Mouse (Mus musculus): ENCODE measurements at regions not wholly inside any gene's neighbourhood (a gene's known extent, or its start where the extent isn't known, plus 50 kb on each side); places are given as distances from the start of the nearest gene placed in this dataset.

DNA sequence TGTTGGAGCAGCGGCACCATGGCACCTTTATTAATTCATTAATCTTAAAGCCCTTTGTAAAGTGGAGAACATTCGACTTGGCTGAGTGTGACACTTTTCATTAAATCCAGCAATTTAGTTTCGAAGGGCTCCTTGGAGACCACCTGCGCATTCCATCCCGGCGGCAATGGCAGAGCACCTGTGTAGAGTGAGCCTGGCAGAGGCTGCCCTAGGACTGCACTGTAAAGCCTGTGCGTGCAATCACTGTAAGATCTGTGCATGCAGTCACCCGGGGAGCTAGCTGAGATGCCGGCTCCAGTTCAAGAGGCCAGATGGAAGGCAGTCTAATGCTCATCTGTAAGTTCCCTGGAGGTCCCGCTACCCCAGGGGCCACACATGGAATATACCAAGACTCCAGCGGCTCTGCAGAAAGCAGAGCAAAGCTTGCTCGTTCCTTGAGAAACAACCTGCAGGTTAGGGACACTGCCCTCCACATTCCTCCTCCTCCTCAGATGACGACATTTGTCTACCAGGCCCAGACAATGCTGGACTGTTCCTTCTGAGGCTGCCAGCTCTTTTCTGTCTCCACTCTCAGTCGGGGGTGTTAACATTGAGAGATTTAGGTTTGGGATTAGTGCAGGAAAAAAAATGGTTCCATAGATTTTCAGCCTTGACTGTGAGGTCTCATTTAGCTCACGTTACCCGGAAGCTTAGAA lies 65.2 kb upstream of the Mkln1 start:
- Histone ChIP-seq H3K4me3 (ENCODE audit: low read length) (no peak overlapping the region), H3K9ac (ENCODE audit: low read length) (no peak overlapping the region), H3K27me3 (ENCODE audit: control insufficient read depth, insufficient read depth, low read length) (no peaks in the 10 kb centered on the region), H3K36me3 (ENCODE audit: control insufficient read depth, insufficient read depth) (no peaks in the 10 kb centered on the region), H3K4me2 (ENCODE audit: low read depth, low read length) (no peak overlapping the region), H3K4me1 (ENCODE audit: control insufficient read depth, insufficient read depth, low read length) (no peaks in the 10 kb centered on the region), H3K9me3 (replicated peaks; ENCODE audit: control insufficient read depth, low read length) (no peaks in the 10 kb centered on the region), H3K27ac (ENCODE audit: low read length) (no peak overlapping the region)
- no peak for ATAC-seq (replicated peaks; ENCODE audit: extremely low read depth, insufficient read depth, low FRiP score)
- 72% methylated on average over 16 of the region's 16 CpGs for WGBS

DNA sequence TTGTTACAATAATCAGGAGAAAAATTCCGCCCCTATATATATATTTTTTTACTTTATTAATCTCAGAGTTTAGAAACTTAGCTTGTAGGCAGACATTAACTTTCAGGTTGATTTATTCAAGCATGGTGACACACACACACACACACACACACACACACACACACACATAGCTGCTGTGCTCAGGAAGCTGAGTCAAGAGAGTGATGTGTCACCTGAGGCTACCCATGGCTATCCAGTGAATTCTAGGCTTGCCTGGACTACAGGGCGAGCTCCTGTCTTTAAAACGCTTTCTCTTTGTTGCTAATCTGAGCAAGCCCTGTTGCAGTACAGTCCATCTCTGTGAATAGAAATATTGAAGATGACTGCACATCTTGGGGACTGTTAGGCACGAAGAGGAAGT lies 64.4 kb upstream of the Mkln1 start:
- Histone ChIP-seq H3K4me3 (ENCODE audit: low read length) (no peak overlapping the region), H3K36me3 (ENCODE audit: control insufficient read depth, insufficient read depth) (no peaks in the 10 kb centered on the region), H3K4me1 (ENCODE audit: control insufficient read depth, insufficient read depth, low read length) (no peaks in the 10 kb centered on the region), H3K9me3 (replicated peaks; ENCODE audit: control insufficient read depth, low read length) (no peaks in the 10 kb centered on the region), H3K4me2 (ENCODE audit: low read depth, low read length) (no peak overlapping the region), H3K9ac (ENCODE audit: low read length) (no peak overlapping the region), H3K27ac (ENCODE audit: low read length) (no peak overlapping the region), H3K27me3 (ENCODE audit: control insufficient read depth, insufficient read depth, low read length) (no peaks in the 10 kb centered on the region)
- WGBS, result 74% methylated on average over 4 of the region's 4 CpGs
- ATAC-seq (replicated peaks; ENCODE audit: extremely low read depth, insufficient read depth, low FRiP score), result no peak

DNA sequence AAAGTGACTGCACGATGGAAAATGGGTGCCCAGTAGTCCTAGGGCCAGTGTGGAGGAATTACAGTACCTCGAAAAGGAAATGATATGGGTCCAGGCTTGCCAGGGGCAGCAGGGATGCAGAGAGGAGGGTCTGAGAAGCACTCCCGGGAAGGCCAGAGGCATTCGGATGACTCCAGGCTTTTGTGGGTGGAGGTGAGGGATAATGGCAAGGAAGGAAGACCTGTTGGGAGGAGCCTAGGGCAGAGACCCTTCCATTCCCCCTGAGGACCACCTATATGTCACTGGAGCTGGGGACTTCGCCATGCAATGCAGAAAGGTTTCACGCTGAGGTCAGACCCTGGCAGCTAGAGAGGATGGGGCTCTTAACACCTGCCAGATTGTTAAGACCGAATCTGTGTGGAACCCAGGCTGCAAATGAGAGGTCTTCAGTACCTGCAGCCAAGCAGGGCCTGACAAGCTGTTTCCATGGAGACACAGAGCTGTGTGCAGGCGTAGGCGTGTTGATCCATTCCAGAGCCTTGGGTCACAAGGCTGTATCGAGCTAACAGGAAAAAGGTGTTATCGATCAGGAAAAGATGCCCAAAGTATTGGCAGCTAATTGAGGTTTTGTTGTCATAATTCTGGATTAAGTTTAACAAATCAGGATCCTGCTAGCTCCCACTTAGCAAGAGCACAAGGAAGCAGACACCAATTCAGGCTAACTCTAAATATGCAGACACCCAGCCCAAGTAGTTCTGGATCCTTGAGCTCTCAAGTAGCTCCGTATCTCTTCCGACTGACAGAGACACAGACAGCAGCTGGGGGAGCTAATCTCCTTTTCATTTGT lies 59.2 kb upstream of the Mkln1 start:
- H3K9ac ChIP-seq (ENCODE audit: low read length), result no peak overlapping the region
- no peaks in the 10 kb centered on the region for H3K9me3 ChIP-seq (replicated peaks; ENCODE audit: control insufficient read depth, low read length)
- whole genome bisulfite sequencing, result 39% methylated on average over 13 of the region's 13 CpGs
- no peaks in the 10 kb centered on the region for H3K36me3 ChIP-seq (ENCODE audit: control insufficient read depth, insufficient read depth)
- H3K4me3 ChIP-seq (ENCODE audit: low read length), result no peak overlapping the region
- ATAC-seq (replicated peaks; ENCODE audit: extremely low read depth, insufficient read depth, low FRiP score), result no peak
- no peak overlapping the region for H3K27ac ChIP-seq (ENCODE audit: low read length)
- no peak overlapping the region for H3K4me2 ChIP-seq (ENCODE audit: low read depth, low read length)
- H3K4me1 ChIP-seq (ENCODE audit: control insufficient read depth, insufficient read depth, low read length), result peaks cover 9% of the 10 kb centered on the region; the same call in 1 of the 2 replicates
- H3K27me3 ChIP-seq (ENCODE audit: control insufficient read depth, insufficient read depth, low read length), result no peaks in the 10 kb centered on the region

DNA sequence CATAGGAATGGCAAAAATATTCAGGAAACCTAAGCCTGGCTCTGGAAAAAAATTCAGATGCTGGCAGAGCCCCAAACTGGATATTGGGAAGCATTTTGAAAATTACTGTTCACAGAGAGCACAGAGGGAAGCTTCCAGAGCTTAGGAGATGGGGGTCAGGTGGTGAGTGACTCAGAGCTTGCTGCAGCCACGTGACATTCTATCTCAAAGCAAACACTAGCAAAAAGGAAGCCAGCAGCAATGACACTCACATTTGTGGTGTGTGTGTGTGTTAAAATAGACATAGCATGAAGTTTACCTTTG lies 58.6 kb upstream of the Mkln1 start:
- H3K9me3 ChIP-seq (replicated peaks; ENCODE audit: control insufficient read depth, low read length), result no peaks in the 10 kb centered on the region
- no peak overlapping the region for H3K9ac ChIP-seq (ENCODE audit: low read length)
- no peaks in the 10 kb centered on the region for H3K36me3 ChIP-seq (ENCODE audit: control insufficient read depth, insufficient read depth)
- H3K27ac ChIP-seq (ENCODE audit: low read length), result no peak overlapping the region
- 0 out of 2 replicates have a peak, but pooled peaks have one; percentile 28 for ATAC-seq (replicated peaks; ENCODE audit: extremely low read depth, insufficient read depth, low FRiP score)
- H3K4me3 ChIP-seq (ENCODE audit: low read length), result no peak overlapping the region
- H3K4me2 ChIP-seq (ENCODE audit: low read depth, low read length), result no peak overlapping the region
- WGBS, result 18% methylated on average over 1 of the region's 1 CpGs
- H3K27me3 ChIP-seq (ENCODE audit: control insufficient read depth, insufficient read depth, low read length), result no peaks in the 10 kb centered on the region
- H3K4me1 ChIP-seq (ENCODE audit: control insufficient read depth, insufficient read depth, low read length), result peaks cover 9% of the 10 kb centered on the region; the same call in 1 of the 2 replicates

DNA sequence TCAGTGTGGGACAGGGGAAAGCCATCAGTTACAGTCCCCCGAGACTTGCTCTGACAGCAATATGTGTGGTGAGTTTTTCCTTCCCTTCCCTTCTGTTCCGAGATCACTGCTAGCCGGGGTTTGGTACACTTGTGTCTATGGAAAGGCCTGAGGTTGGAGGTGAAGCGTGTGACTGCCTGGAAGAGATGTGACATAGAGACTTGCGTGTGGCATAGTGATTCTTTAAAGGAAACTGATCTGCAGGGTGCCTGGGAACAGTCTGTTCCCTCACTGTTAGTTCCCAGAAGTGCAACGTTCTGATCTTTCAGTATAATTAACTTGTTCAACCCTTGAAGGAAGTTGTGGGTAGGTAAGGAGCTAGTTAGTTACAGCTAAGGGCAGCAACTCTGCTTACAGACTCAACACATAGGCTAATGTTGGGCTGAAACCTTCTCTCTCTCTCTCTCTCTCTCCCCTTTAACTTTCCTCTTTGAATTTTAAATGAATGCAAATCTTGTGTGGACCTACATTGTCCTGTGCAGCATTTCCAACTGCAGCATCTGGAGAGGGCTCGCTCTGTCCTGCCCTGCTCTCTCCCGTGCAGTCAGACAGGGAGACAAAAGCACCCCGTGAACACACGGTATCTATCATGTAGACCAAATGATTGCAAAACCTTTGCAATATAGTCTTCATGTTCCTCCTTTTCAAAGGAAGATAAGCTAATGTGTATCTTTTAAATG lies 53.0 kb upstream of the Mkln1 start:
- H3K4me1 ChIP-seq (ENCODE audit: control insufficient read depth, insufficient read depth, low read length), result no peaks in the 10 kb centered on the region
- no peaks in the 10 kb centered on the region for H3K36me3 ChIP-seq (ENCODE audit: control insufficient read depth, insufficient read depth)
- no peak overlapping the region for H3K9ac ChIP-seq (ENCODE audit: low read length)
- no peak overlapping the region for H3K4me2 ChIP-seq (ENCODE audit: low read depth, low read length)
- no peak for ATAC-seq (replicated peaks; ENCODE audit: extremely low read depth, insufficient read depth, low FRiP score)
- no peaks in the 10 kb centered on the region for H3K27me3 ChIP-seq (ENCODE audit: control insufficient read depth, insufficient read depth, low read length)
- WGBS, result 66% methylated on average over 10 of the region's 10 CpGs
- no peak overlapping the region for H3K27ac ChIP-seq (ENCODE audit: low read length)
- no peak overlapping the region for H3K4me3 ChIP-seq (ENCODE audit: low read length)
- H3K9me3 ChIP-seq (replicated peaks; ENCODE audit: control insufficient read depth, low read length), result no peaks in the 10 kb centered on the region

DNA sequence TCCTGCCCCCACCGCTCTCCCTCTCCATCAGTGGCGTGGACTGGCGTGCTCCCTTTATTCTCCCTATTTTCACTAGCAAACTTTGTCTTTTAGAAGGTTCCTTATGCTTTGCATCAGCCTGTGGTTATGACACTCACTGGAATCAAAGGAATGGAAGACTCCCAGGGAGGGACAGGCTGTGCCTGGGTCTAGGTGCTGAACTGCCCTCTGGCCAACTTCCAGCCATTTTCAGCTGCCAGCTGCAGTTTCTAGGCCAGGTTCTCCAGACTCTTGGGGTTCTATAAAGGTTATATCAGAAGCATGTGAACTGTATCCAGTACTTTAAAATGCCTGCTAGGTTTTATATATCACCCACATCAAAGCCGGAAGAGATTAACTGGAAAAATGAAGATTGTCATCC lies 50.2 kb upstream of the Mkln1 start:
- Histone ChIP-seq H3K9ac (ENCODE audit: low read length) (no peak overlapping the region), H3K4me1 (ENCODE audit: control insufficient read depth, insufficient read depth, low read length) (no peaks in the 10 kb centered on the region), H3K9me3 (replicated peaks; ENCODE audit: control insufficient read depth, low read length) (no peaks in the 10 kb centered on the region), H3K36me3 (ENCODE audit: control insufficient read depth, insufficient read depth) (no peaks in the 10 kb centered on the region), H3K4me2 (ENCODE audit: low read depth, low read length) (no peak overlapping the region), H3K4me3 (ENCODE audit: low read length) (no peak overlapping the region), H3K27ac (ENCODE audit: low read length) (no peak overlapping the region), H3K27me3 (ENCODE audit: control insufficient read depth, insufficient read depth, low read length) (no peaks in the 10 kb centered on the region)
- WGBS, result 83% methylated on average over 4 of the region's 4 CpGs
- ATAC-seq (replicated peaks; ENCODE audit: extremely low read depth, insufficient read depth, low FRiP score), result no peak

MicroRNAs in the stretch of these regions (microRNA counts, 519-probe panel; counts per million panel counts)
- microRNA mmu-miR-29a, result 3,159 counts per million, percentile 83 among the panel's probes with 10 or more counts

Small RNA genes in the stretch of these regions (microRNA-seq; reads per million reads assigned to microRNA genes)
- gene Mir29a, result 280 reads per million, percentile 66 among the genes with 10 or more reads in this experiment
- 4.5 reads per million, percentile 17 among the genes with 10 or more reads in this experiment for gene Mir29b-1

Data from heart, embryonic 16.5 days (tissue).